Mouse (Mus musculus) lung, postnatal 0 days (tissue): ENCODE data around the gene Tuba8.

Experiments
- CTCF ChIP-seq: IDR thresholded peaks from 2 replicates; pipeline ENCODE4 v1.5.1; 2016; ENCODE audit warnings: antibody characterized with exemption, mild to moderate bottlenecking
- EP300 ChIP-seq: IDR thresholded peaks from 2 replicates; pipeline ENCODE4 v1.6.1; 2016; ENCODE audit warnings: antibody characterized with exemption, mild to moderate bottlenecking, control low read depth

- no peak for TF ChIP-seq CTCF
- no peak for TF ChIP-seq EP300
These were observed 35.7 kb upstream of the Tuba8 start for GRCm38 (mm10) chr6:121174761-121175160.
